Mouse (Mus musculus) forebrain, embryonic 15.5 days (tissue): ENCODE results near the gene Thoc6. TPM values are rescaled to one million over a fixed set of nuclear protein-coding genes. Genes with fewer than 3 reads are reported as not detected.

Experiments used
- ATAC-seq: fragments of 200-750 bp; cut with Nextera tagmentation; replicated peaks from 2 replicates; pipeline ENCODE4 v1.8.0; 2017; ENCODE audit warnings: mild to moderate bottlenecking, moderate TSS enrichment, moderate library complexity
- H3K27ac ChIP-seq: fragments of 300-500 bp; sonication (generic); replicated peaks from 2 replicates; pipeline ENCODE4 v1.5.1; 2015; ENCODE audit warnings: mild to moderate bottlenecking, inconsistent platforms
- H3K27me3 ChIP-seq: fragments of 300-500 bp; sonication (generic); 2 replicates; pipeline ENCODE4 v1.6.1; 2015; ENCODE audit warnings: inconsistent platforms
- H3K36me3 ChIP-seq: fragments of 300-500 bp; sonication (generic); 2 replicates; pipeline ENCODE4 v1.6.1; 2015; ENCODE audit warnings: mild to moderate bottlenecking, inconsistent platforms
- H3K4me1 ChIP-seq: fragments of 300-500 bp; sonication (generic); 2 replicates; pipeline ENCODE4 v1.6.1; 2015; ENCODE audit warnings: inconsistent platforms
- H3K4me2 ChIP-seq: fragments of 300-500 bp; sonication (generic); replicated peaks from 2 replicates; pipeline ENCODE4 v1.6.1; 2015; ENCODE audit warnings: mild to moderate bottlenecking, inconsistent platforms
- H3K4me3 ChIP-seq: fragments of 300-500 bp; sonication (generic); 2 replicates; pipeline ENCODE4 v1.5.1; 2015; ENCODE audit warnings: mild to moderate bottlenecking, inconsistent platforms
- H3K9ac ChIP-seq: fragments of 300-500 bp; sonication (generic); replicated peaks from 2 replicates; pipeline ENCODE4 v1.6.1; 2015; ENCODE audit warnings: mild to moderate bottlenecking, inconsistent platforms
- H3K9me3 ChIP-seq: fragments of 300-500 bp; sonication (generic); 2 replicates; pipeline ENCODE4 v1.6.1; 2016; ENCODE audit warnings: inconsistent platforms
- WGBS: fragments of 180-500 bp; shearing (Covaris S2); methylation state at CpG from one replicate; pipeline ENCODE4 v1.1.7; 2015; ENCODE audit warnings: mixed read lengths; 5-methylcytosine and 5-hydroxymethylcytosine counted together
- polyA plus RNA-seq: library from polyadenylated mRNA; unstranded; fragments of >200 nt; fragmentation: Nextera tagmentation; extraction: Ambion mirVana; gene quantifications from 2 replicates; pipeline ENCODE4 v1.2.1, GENCODE M21; 2015

Thoc6 gene
- polyA plus RNA-seq, 1 experiment from 2014 or later, result 39.5 TPM

GRCm38 (mm10) chr17:23695801-23696200 lies 22.1 kb upstream of the Thoc6 start:
- Histone ChIP-seq H3K9ac (no peak overlapping the region), H3K4me1 (peaks cover 9% of the 10 kb centered on the region), H3K27ac (no peak overlapping the region), H3K27me3 (peaks cover 24% of the 10 kb centered on the region), H3K36me3 (no peaks in the 10 kb centered on the region), H3K9me3 (no peaks in the 10 kb centered on the region), H3K4me2 (no peak overlapping the region), H3K4me3 (no peak overlapping the region)
- no peak for ATAC-seq
- WGBS, result 8% methylated on average over 3 of the region's 3 CpGs

GRCm38 (mm10) chr17:23694491-23694890 lies 20.8 kb upstream of the Thoc6 start:
- Histone ChIP-seq H3K4me3 (no peak overlapping the region), H3K27ac (no peak overlapping the region), H3K9ac (no peak overlapping the region), H3K9me3 (no peaks in the 10 kb centered on the region), H3K36me3 (no peaks in the 10 kb centered on the region), H3K4me2 (no peak overlapping the region), H3K27me3 (peaks cover 18% of the 10 kb centered on the region), H3K4me1 (peaks cover 6% of the 10 kb centered on the region)
- 48% methylated on average over 1 of the region's 1 CpGs for WGBS
- ATAC-seq, result no peak

- 11% methylated on average over 15 of the region's 15 CpGs for WGBS
- no peaks in the 10 kb centered on the region for H3K9me3 ChIP-seq
- peaks cover 13% of the 10 kb centered on the region for H3K4me1 ChIP-seq
- H3K27me3 ChIP-seq, result peaks cover 36% of the 10 kb centered on the region
- no peak within 1 kb of the TSS for H3K27ac ChIP-seq
- no peak within 1 kb of the TSS for H3K9ac ChIP-seq
- no peaks in the 10 kb centered on the region for H3K36me3 ChIP-seq
- ATAC-seq, result no peak
- H3K4me3 ChIP-seq, result no peak within 1 kb of the TSS
- no peak within 1 kb of the TSS for H3K4me2 ChIP-seq
Observed at GRCm38 (mm10) chr17:23683856-23684672, 10.4 kb upstream of the Thoc6 start, which contains the start of gene Cldn9. TSS of gene Cldn9 (minus strand) at chr17:23684026.

GRCm38 (mm10) chr17:23683226-23683625 lies 9.5 kb upstream of the Thoc6 start:
- no peak for ATAC-seq
- no peaks in the 10 kb centered on the region for H3K9me3 ChIP-seq
- H3K27ac ChIP-seq, result no peak overlapping the region
- no peaks in the 10 kb centered on the region for H3K36me3 ChIP-seq
- no peak overlapping the region for H3K4me3 ChIP-seq
- peaks cover 44% of the 10 kb centered on the region for H3K27me3 ChIP-seq
- H3K4me2 ChIP-seq, result no peak overlapping the region
- 28% methylated on average over 15 of the region's 15 CpGs for WGBS
- no peak overlapping the region for H3K9ac ChIP-seq
- H3K4me1 ChIP-seq, result peaks cover 13% of the 10 kb centered on the region

- Histone ChIP-seq H3K9me3 (no peaks in the 10 kb centered on the region), H3K27me3 (peaks cover 44% of the 10 kb centered on the region), H3K27ac (no peak overlapping the region), H3K4me2 (no peak overlapping the region), H3K9ac (no peak overlapping the region), H3K36me3 (no peaks in the 10 kb centered on the region), H3K4me3 (no peak overlapping the region), H3K4me1 (peaks cover 14% of the 10 kb centered on the region)
- ATAC-seq, result no peak
- 68% methylated on average over 3 of the region's 3 CpGs for WGBS
Observed at GRCm38 (mm10) chr17:23682530-23682929, 8.8 kb upstream of the Thoc6 start.

- H3K27ac ChIP-seq, result no peak overlapping the region
Observed at GRCm38 (mm10) chr17:23682092-23682491, 8.4 kb upstream of the Thoc6 start.

GRCm38 (mm10) chr17:23681086-23681485 lies 7.4 kb upstream of the Thoc6 start:
- H3K36me3 ChIP-seq, result no peaks in the 10 kb centered on the region
- ATAC-seq, result no peak
- no peak overlapping the region for H3K4me2 ChIP-seq
- no peak overlapping the region for H3K27ac ChIP-seq
- H3K27me3 ChIP-seq, result peaks cover 47% of the 10 kb centered on the region
- H3K9ac ChIP-seq, result no peak overlapping the region
- no peaks in the 10 kb centered on the region for H3K9me3 ChIP-seq
- WGBS, result 78% methylated on average over 10 of the region's 10 CpGs
- H3K4me1 ChIP-seq, result peaks cover 26% of the 10 kb centered on the region
- H3K4me3 ChIP-seq, result no peak overlapping the region

More at GRCm38 (mm10) chr17:23682092-23682491, 8.4 kb upstream of the Thoc6 start:
- Histone ChIP-seq H3K27me3 (peaks cover 44% of the 10 kb centered on the region), H3K4me3 (no peak overlapping the region), H3K4me1 (peaks cover 16% of the 10 kb centered on the region), H3K4me2 (no peak overlapping the region), H3K9ac (no peak overlapping the region), H3K36me3 (no peaks in the 10 kb centered on the region), H3K9me3 (no peaks in the 10 kb centered on the region)
- 68% methylated on average over 4 of the region's 4 CpGs for WGBS
- ATAC-seq, result no peak

GRCm38 (mm10) chr17:23680336-23680735 lies 6.7 kb upstream of the Thoc6 start:
- Histone ChIP-seq H3K4me2 (no peak overlapping the region), H3K27ac (no peak overlapping the region), H3K9me3 (no peaks in the 10 kb centered on the region), H3K4me1 (peaks cover 34% of the 10 kb centered on the region), H3K27me3 (peaks cover 54% of the 10 kb centered on the region), H3K9ac (no peak overlapping the region), H3K4me3 (no peak overlapping the region), H3K36me3 (no peaks in the 10 kb centered on the region)
- whole genome bisulfite sequencing, result 82% methylated on average over 9 of the region's 9 CpGs
- ATAC-seq, result no peak

GRCm38 (mm10) chr17:23679127-23679835 lies 5.6 kb upstream of the Thoc6 start, which contains the start of gene Cldn6:
TSS of gene Cldn6 (plus strand) at chr17:23679249.
- WGBS, result 3% methylated on average over 38 of the region's 38 CpGs
- Histone ChIP-seq H3K27me3 (peaks cover 55% of the 10 kb centered on the region), H3K4me1 (peaks cover 43% of the 10 kb centered on the region), H3K9ac (no peak within 1 kb of the TSS), H3K4me2 (peak within 1 kb of the TSS; percentile 21; the same call in 1 of the 2 replicates), H3K4me3 (0 out of 2 replicates have a peak within 1 kb of the TSS, but pooled peaks have one; percentile 8), H3K36me3 (no peaks in the 10 kb centered on the region), H3K27ac (no peak within 1 kb of the TSS), H3K9me3 (no peaks in the 10 kb centered on the region)
- no peak for ATAC-seq

- WGBS, result under 1% methylated on average over 34 of the region's 34 CpGs
- H3K4me2 ChIP-seq, result peak within 1 kb of the TSS; percentile 78
- H3K9ac ChIP-seq, result peak within 1 kb of the TSS; percentile 38
- no peaks in the 10 kb centered on the region for H3K36me3 ChIP-seq
- peaks cover 47% of the 10 kb centered on the region for H3K27me3 ChIP-seq
- peaks cover 49% of the 10 kb centered on the region for H3K4me1 ChIP-seq
- peak within 1 kb of the TSS; percentile 47 for H3K4me3 ChIP-seq
- H3K27ac ChIP-seq, result no peak within 1 kb of the TSS
- ATAC-seq, result peak; percentile 12; the same call in 1 of the 2 replicates
- H3K9me3 ChIP-seq, result no peaks in the 10 kb centered on the region
Observed at GRCm38 (mm10) chr17:23677236-23677679, 3.6 kb upstream of the Thoc6 start, which contains the start of gene Tnfrsf12a. TSS of gene Tnfrsf12a (minus strand) at chr17:23677468.

- peak overlapping the region; percentile 38 for H3K9ac ChIP-seq
- no peak for ATAC-seq
- H3K4me1 ChIP-seq, result peaks cover 49% of the 10 kb centered on the region
- peaks cover 41% of the 10 kb centered on the region for H3K27me3 ChIP-seq
- peak overlapping the region; percentile 78 for H3K4me2 ChIP-seq
- no peaks in the 10 kb centered on the region for H3K9me3 ChIP-seq
- no peaks in the 10 kb centered on the region for H3K36me3 ChIP-seq
- no peak overlapping the region for H3K27ac ChIP-seq
- WGBS, result 1% methylated on average over 37 of the region's 37 CpGs
- peak overlapping the region; percentile 47 for H3K4me3 ChIP-seq
Observed at GRCm38 (mm10) chr17:23676473-23677031, 2.9 kb upstream of the Thoc6 start.
